ENCODE assay signal across 15 mouse cellular contexts in genomic region chr12:55526983-55527752, GRCm38 (mm10). TPM values are rescaled to one million over a fixed set of nuclear protein-coding genes. Genes with fewer than 3 reads are reported as not detected.
DNase-seq lines count a peak whose midpoint lies in the region; ATAC-seq and TF ChIP-seq lines count a peak whose summit lies in the region.
"Had no signal": no experiment of that assay in that cellular context is flagged by ENCODE, and none has a peak within 500 bp of the region (broad histone marks: within the 10 kb centered on the region; RNA-seq: fewer than 3 reads in every experiment).

No protein-coding gene starts in this region.

- H3K9ac ChIP-seq in hindbrain, postnatal 0 days (replicated peaks; ENCODE audit: low read length) = no peak overlapping the region
- no peak overlapping the region for H3K9ac ChIP-seq in neural tube, embryonic 15.5 days (replicated peaks)
- H3K9ac ChIP-seq: heart, embryonic 15.5 days; liver, embryonic 13.5 days had no signal

- H3K27ac ChIP-seq in hindbrain, postnatal 0 days = no peak overlapping the region
- H3K27ac ChIP-seq in neural tube, embryonic 15.5 days (replicated peaks) = peak overlapping the region; percentile 48; the same call in 1 of the 2 replicates
- H3K27ac ChIP-seq: heart, embryonic 15.5 days; liver, embryonic 13.5 days had no signal

- H3K9me3 ChIP-seq in hindbrain, postnatal 0 days (ENCODE audit: low read length) = no peaks in the 10 kb centered on the region
- no peaks in the 10 kb centered on the region for H3K9me3 ChIP-seq in neural tube, embryonic 15.5 days (replicated peaks)
- H3K9me3 ChIP-seq: heart, embryonic 15.5 days; liver, embryonic 13.5 days had no signal

- no peak overlapping the region for H3K4me3 ChIP-seq in hindbrain, postnatal 0 days (ENCODE audit: low read length)
- H3K4me3 ChIP-seq in neural tube, embryonic 15.5 days (replicated peaks) = no peak overlapping the region
- H3K4me3 ChIP-seq: heart, embryonic 15.5 days; liver, embryonic 13.5 days had no signal

- no peaks in the 10 kb centered on the region for H3K27me3 ChIP-seq in hindbrain, postnatal 0 days (ENCODE audit: insufficient read depth, low read length)
- H3K27me3 ChIP-seq in neural tube, embryonic 15.5 days (replicated peaks) = no peaks in the 10 kb centered on the region
- H3K27me3 ChIP-seq: heart, embryonic 15.5 days; liver, embryonic 13.5 days had no signal

- TF ChIP-seq CTCF in hindbrain, postnatal 0 days (IDR thresholded peaks at IDR 0.05; ENCODE audit: low read depth) = peak; percentile 14; the same call in 1 of the 2 replicates

- peak; percentile 61 for ATAC-seq in hindbrain, postnatal 0 days
- ATAC-seq in neural tube, embryonic 15.5 days (ENCODE audit: low FRiP score) = peak; percentile 77
- ATAC-seq: inflammation-experienced regulatory T-cells, adult 6 months had no signal

- H3K4me1 ChIP-seq in hindbrain, postnatal 0 days (ENCODE audit: insufficient read depth, low read length) = no peaks in the 10 kb centered on the region
- H3K4me1 ChIP-seq in neural tube, embryonic 15.5 days = peaks cover 8% of the 10 kb centered on the region
- H3K4me1 ChIP-seq: heart, embryonic 15.5 days; liver, embryonic 13.5 days had no signal

- peak overlapping the region; percentile 21; the same call in 1 of the 2 replicates for H3K4me2 ChIP-seq in hindbrain, postnatal 0 days (ENCODE audit: low read depth, low read length)
- peak overlapping the region; percentile 31 for H3K4me2 ChIP-seq in neural tube, embryonic 15.5 days
- H3K4me2 ChIP-seq: heart, embryonic 15.5 days; liver, embryonic 13.5 days had no signal

- peak; percentile 15 to 35 for DNase-seq in cerebellum, postnatal 25 days
- no peak for DNase-seq in cerebellum, adult 11 months
- DNase-seq in left cerebral cortex, postnatal 4 days = peak; percentile 73
- no peak for DNase-seq in left cerebral cortex, postnatal 36 days (ENCODE audit: low spot score in 2 of 2)
- peak; percentile 75 for DNase-seq in hindbrain, postnatal 0 days (ENCODE audit: low spot score)
- no peak for DNase-seq in heart, adult 9 months (ENCODE audit: low spot score in 2 of 2)
- DNase-seq in kidney, postnatal 36 days = no peak
- DNase-seq: adrenal gland, postnatal 25 days; gastrocnemius, postnatal 36 days; kidney, postnatal 10 days; liver, embryonic 13.5 days had no signal

- no peaks in the 10 kb centered on the region for H3K36me3 ChIP-seq in hindbrain, postnatal 0 days (ENCODE audit: insufficient read depth, low read length)
- no peaks in the 10 kb centered on the region for H3K36me3 ChIP-seq in neural tube, embryonic 15.5 days
- H3K36me3 ChIP-seq: heart, embryonic 15.5 days; liver, embryonic 13.5 days had no signal

- intact Hi-C loops in left cerebral cortex, postnatal 4 days (cut with DNase I) = no loop called here
- intact Hi-C loops in left cerebral cortex, postnatal 36 days (cut with DNase I) = no loop called here

- 39% methylated on average over 15 of the region's 15 CpGs for WGBS in hindbrain, postnatal 0 days
- WGBS in neural tube, embryonic 15.5 days = 47% methylated on average over 15 of the region's 15 CpGs

RNA-seq across cellular contexts. Expression of gene Nfkbia, which starts 34.7 kb away (rescaled TPM):
- total RNA-seq in left cerebral cortex, postnatal 4 days (2021) = 10 to 100 TPM; 26.8 to 33.6 TPM
- total RNA-seq in left cerebral cortex, postnatal 36 days (2021) = 10 to 100 TPM; 27.5 to 33.9 TPM
- 52.4 and 79.0 TPM in 2 replicates for total RNA-seq in hindbrain, postnatal 0 days (2014; rRNA removed)
- polyA plus RNA-seq in hindbrain, postnatal 0 days (2015; fragmentation: Nextera tagmentation; extraction: Ambion mirVana) = 81.5 and 86.6 TPM in 2 replicates
- 60.2 and 92.7 TPM in 2 replicates for polyA plus RNA-seq in neural tube, embryonic 15.5 days (2015; fragmentation: Nextera tagmentation; extraction: Ambion mirVana)

RNA-seq across cellular contexts. Expression of gene Aldoart2, which starts 37.9 kb away (rescaled TPM):
- total RNA-seq in left cerebral cortex, postnatal 4 days (2021) = not detected
- not detected for total RNA-seq in left cerebral cortex, postnatal 36 days (2021)
- total RNA-seq in hindbrain, postnatal 0 days (2014; rRNA removed) = 0.10 TPM in 1 of 2 replicates, not detected in the other
- polyA plus RNA-seq in hindbrain, postnatal 0 days (2015; fragmentation: Nextera tagmentation; extraction: Ambion mirVana) = 0.16 and 0.20 TPM in 2 replicates
- 0.09 and 0.14 TPM in 2 replicates for polyA plus RNA-seq in neural tube, embryonic 15.5 days (2015; fragmentation: Nextera tagmentation; extraction: Ambion mirVana)
- total RNA-seq: adrenal gland, postnatal 25 days; left cerebral cortex, postnatal 10 days had no signal
- polyA plus RNA-seq: liver, embryonic 13.5 days had no signal

Comparison
In these comparisons a context has a peak if more than half of its experiments do, and no peak if none do; other contexts are left out.
1. DNase-seq: peak in cerebellum, postnatal 25 days (2 of 2), left cerebral cortex, postnatal 4 days (single experiment) and hindbrain, postnatal 0 days (single experiment); none in cerebellum, adult 11 months (single experiment), left cerebral cortex, postnatal 36 days (0 of 2), heart, adult 9 months (0 of 2) and kidney, postnatal 36 days (0 of 2).